Mouse (Mus musculus) MEL (cell line): Measurements from ENCODE around the gene Avl9.

Experiments
- ELF1 ChIP-seq: IDR thresholded peaks from 2 replicates; pipeline ENCODE4 v1.6.1; 2014; ENCODE audit warnings: low read depth, mild to moderate bottlenecking, inconsistent platforms, low read length, improper control_type of control experiment, moderate library complexity
- POLR2A ChIP-seq, 2 experiments: IDR thresholded peaks; 2 replicates each; pipeline ENCODE4 v1.6.1; 2011 to 2012; ENCODE audit warnings: low read length in 2 of 2, mild to moderate bottlenecking in 2 of 2, control low read depth in 1 of 2, improper control_type of control experiment in 1 of 2, low read depth in 1 of 2, moderate library complexity in 1 of 2; ENCODE audit not compliant: control insufficient read depth in 1 of 2, insufficient read depth in 1 of 2, poor library complexity in 1 of 2
- TCF12 ChIP-seq: IDR thresholded peaks from 2 replicates; pipeline ENCODE4 v1.6.1; 2014; ENCODE audit warnings: low read depth, mild to moderate bottlenecking, inconsistent platforms, low read length, improper control_type of control experiment, moderate library complexity

DNA sequence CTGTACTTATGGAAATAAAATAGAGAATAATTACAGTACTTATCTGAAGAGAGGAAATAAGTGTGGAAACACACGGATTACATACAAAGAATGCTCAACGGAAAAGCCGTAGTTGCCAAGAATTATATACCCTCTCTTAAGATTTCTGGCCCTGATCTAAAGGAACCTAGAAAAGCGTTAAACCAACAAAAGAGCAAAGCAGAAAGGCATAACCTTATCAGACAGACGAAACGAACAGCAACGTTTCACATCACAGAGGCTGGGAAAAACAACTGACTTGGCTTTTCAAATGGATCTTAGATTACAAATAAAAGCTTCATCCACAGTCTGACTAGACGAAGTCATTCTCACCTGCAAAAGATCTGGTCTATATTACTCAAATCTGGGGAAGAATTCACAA lies 81.5 kb downstream of the Avl9 start:
- TF ChIP-seq TCF12 (no peak), ELF1 (no peak), POLR2A (IDR thresholded peaks at IDR 0.05; ENCODE audit: control insufficient read depth in 1 of 2, insufficient read depth in 1 of 2, low read depth in 1 of 2, low read length in 2 of 2, poor library complexity in 1 of 2) (no peak)
